Comparison of ENCODE assay signal across 8 mouse cellular contexts in genomic region chr4:88761776-88762175, GRCm38 (mm10). TPM values are rescaled to one million over a fixed set of nuclear protein-coding genes. Genes with fewer than 3 reads are reported as not detected.
DNase-seq lines count a peak whose midpoint lies in the region.
"Not testable (repeated sequence)": the region's sequence is repeated elsewhere in the genome, so short reads cannot be mapped to it uniquely, and the experiment has no call there.
"Had no signal": no experiment of that assay in that cellular context is flagged by ENCODE, and none has a peak within 500 bp of the region (broad histone marks: within the 10 kb centered on the region; RNA-seq: fewer than 3 reads in every experiment).

No protein-coding gene starts in this region.

- DNase-seq in adrenal gland, postnatal 4 days (ENCODE audit: low spot score in 2 of 2): peak; percentile 62 to 76
- peak; percentile 74 to 75 for DNase-seq in frontal cortex, postnatal 25 days (ENCODE audit: low spot score in 2 of 2)
- peak; percentile 57 to 67 for DNase-seq in heart, postnatal 14 days
- DNase-seq in layer of hippocampus, adult 11-12 months (ENCODE audit: low spot score): peak; percentile 83
- peak; percentile 71 to 72 for DNase-seq in left cerebral cortex, postnatal 14 days (ENCODE audit: low spot score in 2 of 2)
- peak; percentile 61 for DNase-seq in ovary, postnatal 36 days (ENCODE audit: low spot score)
- DNase-seq in thymus, adult 18-20 months: peak; percentile 85 to 93

- intact Hi-C loops in heart, postnatal 14 days (cut with DNase I); left cerebral cortex, postnatal 14 days (cut with DNase I): not testable (repeated sequence)

RNA-seq across cellular contexts. Expression of gene Gm13283, which starts 1.9 kb away (rescaled TPM):
- total RNA-seq in adrenal gland, postnatal 4 days (2021): not detected
- total RNA-seq in heart, postnatal 14 days (2021): not detected
- total RNA-seq in left cerebral cortex, postnatal 14 days (2021): not detected
- total RNA-seq: liver, adult 2 months had no signal

RNA-seq across cellular contexts. Expression of gene Gm13271, which starts 7.1 kb away (rescaled TPM):
- total RNA-seq in adrenal gland, postnatal 4 days (2021): not detected
- total RNA-seq in heart, postnatal 14 days (2021): not detected
- not detected for total RNA-seq in left cerebral cortex, postnatal 14 days (2021)
- total RNA-seq: liver, adult 2 months had no signal

RNA-seq across cellular contexts. Expression of gene Gm13290, which starts 11.9 kb away (rescaled TPM):
- total RNA-seq in adrenal gland, postnatal 4 days (2021): not detected
- not detected for total RNA-seq in heart, postnatal 14 days (2021)
- total RNA-seq in left cerebral cortex, postnatal 14 days (2021): not detected
- total RNA-seq: liver, adult 2 months had no signal

RNA-seq across cellular contexts. Expression of gene Gm13289, which starts 14.9 kb away (rescaled TPM):
- total RNA-seq in adrenal gland, postnatal 4 days (2021): not detected
- total RNA-seq in heart, postnatal 14 days (2021): not detected
- total RNA-seq in left cerebral cortex, postnatal 14 days (2021): not detected
- total RNA-seq: liver, adult 2 months had no signal

RNA-seq across cellular contexts. Expression of gene Gm13272, which starts 17.9 kb away (rescaled TPM):
- total RNA-seq in adrenal gland, postnatal 4 days (2021): not detected
- not detected for total RNA-seq in heart, postnatal 14 days (2021)
- total RNA-seq in left cerebral cortex, postnatal 14 days (2021): not detected
- total RNA-seq: liver, adult 2 months had no signal

Comparison
In these comparisons a context has a peak if more than half of its experiments do, and no peak if none do; other contexts are left out.
1. Peak in every context shown above with its lines: DNase-seq.